Mouse (Mus musculus) frontal cortex, postnatal 25 days (tissue): ENCODE data around the gene Map3k12.

Source experiments
- DNase-seq, 2 experiments: peaks; one replicate each; pipeline ENCODE4 v3.0.0; 2022; ENCODE audit warnings: low spot score in 2 of 2

Gene Map3k12

GRCm38 (mm10) chr15:102516728-102517404, at the start of gene Map3k12:
TSS of gene Map3k12 (minus strand) at chr15:102517064.
- DNase-seq, result peak; percentile 52 to 68

- no peak for DNase-seq
Measured at GRCm38 (mm10) chr15:102563681-102564080, 46.8 kb upstream of the Map3k12 start.

GRCm38 (mm10) chr15:102563061-102563460, 46.2 kb upstream of the Map3k12 start:
- no peak for DNase-seq

- DNase-seq, result no peak
Measured at GRCm38 (mm10) chr15:102562491-102562890, 45.6 kb upstream of the Map3k12 start.

- DNase-seq, result no peak
Measured at GRCm38 (mm10) chr15:102557580-102557979, 40.7 kb upstream of the Map3k12 start.

- no peak for DNase-seq
Measured at GRCm38 (mm10) chr15:102555581-102555980, 38.7 kb upstream of the Map3k12 start.

GRCm38 (mm10) chr15:102552599-102552998, 35.7 kb upstream of the Map3k12 start:
- no peak for DNase-seq

- no peak for DNase-seq
Measured at GRCm38 (mm10) chr15:102547478-102547877, 30.6 kb upstream of the Map3k12 start.

- DNase-seq, result peak; percentile 29 to 64
Measured at GRCm38 (mm10) chr15:102546677-102547427, 30.0 kb upstream of the Map3k12 start.

GRCm38 (mm10) chr15:102546246-102546645, 29.4 kb upstream of the Map3k12 start:
- DNase-seq, result no peak

- no peak for DNase-seq
Measured at GRCm38 (mm10) chr15:102544801-102545200, 27.9 kb upstream of the Map3k12 start.

GRCm38 (mm10) chr15:102533926-102534325, 17.1 kb upstream of the Map3k12 start:
- DNase-seq, result no peak

- no peak for DNase-seq
Measured at GRCm38 (mm10) chr15:102532106-102532900, 15.4 kb upstream of the Map3k12 start.

GRCm38 (mm10) chr15:102531586-102531985, 14.7 kb upstream of the Map3k12 start:
- no peak for DNase-seq

GRCm38 (mm10) chr15:102530566-102530965, 13.7 kb upstream of the Map3k12 start:
- DNase-seq, result no peak

GRCm38 (mm10) chr15:102528396-102528795, 11.5 kb upstream of the Map3k12 start:
- no peak for DNase-seq

- DNase-seq, result no peak
Measured at GRCm38 (mm10) chr15:102527936-102528335, 11.1 kb upstream of the Map3k12 start.

GRCm38 (mm10) chr15:102526111-102527002, 9.5 kb upstream of the Map3k12 start:
- no peak for DNase-seq

- DNase-seq, result peak; percentile 71 to 76
Measured at GRCm38 (mm10) chr15:102524892-102525485, 8.1 kb upstream of the Map3k12 start, which contains the start of gene Npff. TSS of gene Npff (minus strand) at chr15:102524942.

- DNase-seq, result no peak
Measured at GRCm38 (mm10) chr15:102521480-102521879, 4.6 kb upstream of the Map3k12 start.

- no peak for DNase-seq
Measured at GRCm38 (mm10) chr15:102520416-102520815, 3.6 kb upstream of the Map3k12 start.
